Mouse (Mus musculus) c-Kit-positive CD71-positive TER-119-positive erythroid progenitor cells, embryonic 14.5 days (primary cell): ENCODE measurements around the gene Gm9745.
"Not testable (repeated sequence)": the region's sequence is repeated elsewhere in the genome, so short reads cannot be mapped to it uniquely, and the experiment has no call there.

Experiments used
- DNase-seq: peaks from one replicate; pipeline ENCODE4 v3.0.0-alpha.2; 2013; ENCODE audit warnings: low spot score

The Gm9745 gene

DNA sequence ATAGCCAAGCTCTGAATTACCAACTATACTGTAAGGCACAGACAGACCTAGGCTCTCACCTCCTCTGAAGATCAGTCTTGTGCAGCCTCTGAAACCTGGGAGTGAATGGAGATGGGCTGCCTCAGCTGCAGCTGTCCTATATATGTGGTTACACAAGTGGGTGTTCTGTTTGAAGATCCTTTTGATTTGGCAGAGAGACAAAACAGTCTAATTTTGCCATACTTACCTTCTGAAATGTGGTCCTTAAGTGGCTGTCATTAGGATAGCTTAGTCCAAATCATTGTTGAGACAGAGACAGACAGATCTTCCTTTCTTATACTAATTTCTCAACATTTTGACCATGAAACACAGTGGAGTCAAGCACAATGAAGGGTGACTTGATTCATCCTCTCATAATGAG, at the start of gene Gm9745:
Gene Gm9745, minus strand, starts transcription at position 101 of the 400 bp plus-strand sequence.
- not testable (repeated sequence) for DNase-seq

DNA sequence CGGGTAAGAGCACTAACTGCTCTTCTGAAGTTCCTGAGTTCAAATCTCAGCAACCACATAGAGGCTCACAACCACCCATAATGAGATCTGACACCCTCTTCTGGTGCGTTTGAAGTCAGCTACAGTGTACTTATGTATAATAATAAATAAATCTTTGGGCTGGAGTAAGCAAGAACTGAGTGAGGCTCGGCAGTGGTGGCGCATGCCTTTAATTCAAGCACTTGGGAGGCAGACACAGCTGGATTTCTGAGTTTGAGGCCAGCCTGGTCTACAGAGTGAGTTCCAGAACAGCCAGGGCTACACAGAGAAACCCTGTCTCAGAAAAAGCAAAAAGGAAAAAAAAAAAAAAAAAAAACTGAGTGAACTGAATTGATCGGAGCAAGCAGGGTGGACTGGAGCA, 49.2 kb upstream of the Gm9745 start:
- DNase-seq = not testable (repeated sequence)

DNA sequence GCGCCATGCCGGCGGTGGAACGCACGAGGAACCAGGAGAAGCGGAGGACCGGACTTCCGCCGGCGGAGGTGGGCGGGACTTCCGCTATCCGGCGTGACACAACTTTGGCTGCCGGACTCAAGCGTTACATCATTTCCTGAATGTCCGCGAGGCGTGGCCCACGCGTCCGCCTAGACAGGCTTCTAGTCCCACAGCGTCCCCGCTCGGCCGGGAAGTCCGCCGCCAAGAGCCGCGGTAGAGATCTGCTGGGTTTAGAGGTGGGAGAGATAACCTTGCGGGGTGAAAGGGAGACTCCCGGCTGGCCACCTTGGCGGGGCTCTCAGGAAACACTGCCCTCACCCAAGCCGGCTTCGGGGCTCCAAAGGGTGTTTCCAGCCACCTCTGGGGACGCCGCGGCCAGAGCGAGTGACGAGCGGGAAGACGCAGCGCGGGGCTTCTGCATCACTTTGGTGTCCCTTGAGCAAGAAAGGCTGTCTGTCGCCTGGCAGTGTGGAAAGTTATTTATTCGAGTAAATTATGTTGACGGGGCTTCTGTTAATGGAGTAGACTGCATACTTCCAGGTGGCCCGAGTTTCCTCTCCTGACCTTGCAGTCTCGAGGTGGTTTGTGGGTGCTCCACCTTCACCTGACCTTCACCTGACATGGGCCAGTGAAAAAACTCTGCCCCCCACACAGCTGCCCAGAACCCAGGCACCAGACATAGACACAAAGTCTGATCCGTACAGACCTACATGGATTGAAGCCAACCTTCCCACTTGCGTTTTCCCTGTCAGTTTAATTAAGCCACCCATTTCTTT, 48.2 kb upstream of the Gm9745 start, which contains the start of gene Gtpbp4:
Gene Gtpbp4, minus strand, starts transcription at position 94 of the 797 bp plus-strand sequence.
- DNase-seq = peak; percentile 97

DNA sequence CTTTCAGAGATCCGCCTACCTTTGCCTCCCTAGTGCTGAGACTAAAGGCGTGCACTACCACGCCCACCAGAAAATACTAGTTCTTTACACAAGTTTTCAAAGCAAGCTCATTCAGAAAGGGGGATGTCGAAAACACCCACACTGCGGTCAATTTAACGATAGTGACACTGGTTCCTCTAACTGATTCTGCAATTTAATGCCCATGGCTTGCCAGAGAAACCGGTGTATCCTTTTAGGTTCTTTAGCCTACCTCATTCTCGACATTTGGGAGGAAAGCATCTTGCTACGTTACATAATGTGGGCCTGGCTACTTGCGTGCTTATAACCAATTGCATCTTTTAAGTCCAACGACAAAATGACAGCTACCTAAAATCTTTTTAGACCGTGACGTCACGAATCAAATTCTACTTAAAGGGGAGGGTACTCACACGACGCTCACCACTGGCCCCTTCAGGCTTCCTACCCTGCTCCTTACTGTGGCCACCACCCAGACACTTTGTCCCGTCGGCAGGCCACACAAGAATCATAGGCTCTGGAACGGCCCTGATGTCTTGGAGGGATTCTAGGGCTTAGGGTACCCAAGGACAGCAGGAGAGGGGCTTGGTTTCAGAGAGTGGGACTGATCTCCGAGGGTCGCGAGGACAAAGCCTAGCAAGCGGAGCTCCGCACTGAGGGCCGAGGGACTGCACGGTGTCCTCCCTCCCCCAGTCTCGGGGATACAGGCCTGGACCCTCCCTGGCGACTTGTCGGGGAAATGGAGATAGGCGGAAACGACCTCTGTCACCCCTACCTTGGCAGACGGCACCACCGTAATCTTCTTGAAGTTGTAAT, 47.3 kb upstream of the Gm9745 start:
- DNase-seq = peak; percentile 29

DNA sequence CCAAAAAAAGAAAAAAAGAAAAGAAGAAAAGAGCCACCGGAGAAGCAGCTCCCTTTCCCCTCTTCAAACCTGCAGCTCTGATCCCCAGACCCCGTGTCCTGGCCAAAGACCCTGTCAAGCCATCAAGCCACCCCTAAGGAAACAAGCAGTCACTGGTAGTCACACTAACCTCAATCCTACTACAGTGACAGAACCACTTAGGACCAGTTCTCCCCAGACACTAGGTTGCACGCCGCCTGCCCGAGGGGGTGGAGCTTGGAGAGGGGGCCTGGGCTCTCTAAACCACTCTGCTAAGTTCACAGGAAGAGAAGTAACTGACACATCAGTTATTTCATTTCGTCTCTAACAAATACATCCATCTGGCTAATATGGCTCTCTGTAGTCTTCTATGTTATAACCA, 44.2 kb upstream of the Gm9745 start:
- DNase-seq = no peak

DNA sequence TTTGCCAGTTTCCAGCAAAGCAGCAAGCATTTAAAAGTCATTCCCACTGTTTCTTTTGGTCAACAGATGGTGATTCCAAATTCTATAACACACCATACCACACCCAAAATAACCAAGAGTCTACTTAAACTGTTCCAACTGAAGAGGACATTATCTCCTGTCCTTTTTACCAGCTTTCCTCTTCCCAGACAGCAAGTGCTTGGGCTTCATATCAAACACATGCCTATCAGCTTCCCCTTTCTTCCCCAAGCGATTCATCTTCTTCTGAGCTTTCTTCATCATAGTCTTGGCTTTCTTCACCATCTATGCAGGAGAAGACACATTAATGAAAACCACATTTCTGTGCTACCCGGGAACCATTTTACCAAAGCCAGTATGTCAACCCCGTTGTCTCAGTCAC, 24.9 kb upstream of the Gm9745 start:
- no peak for DNase-seq

DNA sequence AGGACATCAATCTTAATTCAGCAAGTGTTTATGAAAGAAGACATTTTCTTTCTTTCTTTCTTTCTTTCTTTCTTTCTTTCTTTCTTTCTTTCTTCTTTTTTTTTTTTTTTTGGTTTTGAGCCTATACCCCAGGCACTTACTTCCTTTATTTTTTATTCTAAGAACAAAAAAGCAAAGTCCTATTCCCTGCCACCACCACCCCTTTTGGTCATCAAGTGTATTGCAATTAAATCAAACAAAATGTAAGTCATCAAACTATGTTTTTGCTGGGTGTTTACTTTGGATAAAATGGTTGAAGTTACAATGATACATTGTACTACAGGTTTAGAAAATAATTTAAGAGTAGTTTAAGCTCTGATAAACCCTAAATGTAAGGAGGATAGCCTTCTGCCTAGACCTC, 24.3 kb upstream of the Gm9745 start:
- DNase-seq = no peak

DNA sequence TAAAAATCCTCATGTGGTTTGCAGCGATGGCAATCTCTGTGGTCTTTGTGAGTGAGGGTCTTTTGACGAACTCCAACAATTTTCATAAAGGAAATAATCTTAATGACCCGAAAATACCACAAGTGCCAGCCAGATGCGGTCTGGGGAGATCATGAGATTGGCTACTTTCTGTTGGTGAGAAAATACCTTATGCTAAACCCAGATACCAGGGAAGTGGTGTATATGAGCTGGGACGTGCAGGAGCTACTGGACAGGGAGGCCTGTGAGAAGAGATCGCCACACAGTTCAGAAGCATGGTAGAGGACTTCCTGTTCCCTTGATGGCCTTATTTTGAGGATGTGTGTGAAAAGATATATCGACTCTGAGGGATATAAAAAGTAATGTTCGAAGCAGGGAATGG, 19.7 kb upstream of the Gm9745 start:
- no peak for DNase-seq

DNA sequence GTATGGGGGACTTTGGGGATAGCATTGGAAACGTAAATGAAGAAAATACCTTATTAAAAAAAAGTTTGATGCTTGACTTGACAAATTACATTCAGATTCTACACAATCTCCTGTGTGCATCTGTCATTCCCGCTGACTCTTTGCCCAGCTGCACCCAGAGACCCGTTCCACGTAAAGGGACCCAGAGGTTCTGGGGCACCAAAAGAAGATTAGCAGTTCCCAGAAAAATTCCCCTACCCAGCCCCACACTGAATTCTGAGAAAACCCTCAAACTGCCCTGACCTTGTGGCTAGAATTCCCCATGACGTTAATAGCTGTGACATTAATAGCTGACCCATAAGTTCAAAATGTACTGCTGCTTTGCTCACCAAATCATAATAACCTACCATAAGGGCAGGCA, 17.2 kb upstream of the Gm9745 start:
- DNase-seq = peak; percentile 48

DNA sequence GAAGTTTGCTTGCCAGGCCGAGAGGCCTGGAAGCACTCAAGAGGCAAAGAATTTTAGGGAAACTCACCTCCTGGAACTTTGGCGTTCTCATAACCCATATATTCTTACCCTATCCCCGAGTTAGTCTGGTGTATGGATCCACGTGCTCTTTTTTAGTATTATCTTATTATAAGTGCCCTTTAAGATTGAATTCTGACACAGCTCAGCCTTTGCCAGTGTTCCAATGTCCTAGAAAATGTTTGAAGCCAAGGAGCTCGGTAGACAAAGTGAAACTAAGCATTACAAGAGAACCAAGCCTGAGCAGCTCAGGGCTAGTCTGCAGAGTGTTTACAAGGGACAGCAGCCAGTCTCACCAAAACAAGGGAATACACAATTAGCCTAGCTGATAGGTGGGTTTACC, 14.2 kb upstream of the Gm9745 start:
- DNase-seq = not testable (repeated sequence)

DNA sequence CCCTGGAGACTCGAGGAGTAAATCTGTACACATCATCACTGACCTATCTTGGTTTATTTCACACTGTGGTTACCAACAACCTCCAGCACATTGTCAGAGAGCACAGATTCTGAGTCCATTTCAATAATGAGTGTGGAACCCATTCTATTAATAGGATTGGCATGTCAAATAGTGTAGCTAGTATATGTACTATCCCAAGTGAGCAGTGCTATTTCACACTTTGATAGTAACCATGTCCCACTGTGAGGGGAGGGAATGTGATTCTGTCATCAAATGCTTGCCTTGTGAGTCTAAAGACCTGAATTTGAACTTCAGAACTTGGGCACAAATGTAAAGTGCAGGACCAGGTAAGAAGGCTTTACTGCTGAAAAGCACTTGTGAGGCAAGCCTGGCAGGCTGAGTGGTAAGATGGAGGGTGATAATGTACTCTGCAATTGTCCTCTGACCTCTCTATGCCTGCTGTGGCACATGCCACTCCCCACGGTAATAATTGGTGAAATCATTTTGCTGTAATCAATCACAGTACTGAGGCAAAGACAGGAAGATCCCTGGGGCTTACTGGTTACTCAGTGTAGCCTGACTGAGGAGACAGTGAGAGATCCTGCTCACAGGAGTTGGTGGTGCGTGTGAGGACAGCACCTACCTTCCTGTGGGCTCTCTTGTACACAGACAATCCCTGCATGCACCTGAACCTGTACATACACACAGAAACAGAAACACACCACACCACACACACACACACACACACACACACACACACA, 13.3 kb upstream of the Gm9745 start:
- not testable (repeated sequence) for DNase-seq

DNA sequence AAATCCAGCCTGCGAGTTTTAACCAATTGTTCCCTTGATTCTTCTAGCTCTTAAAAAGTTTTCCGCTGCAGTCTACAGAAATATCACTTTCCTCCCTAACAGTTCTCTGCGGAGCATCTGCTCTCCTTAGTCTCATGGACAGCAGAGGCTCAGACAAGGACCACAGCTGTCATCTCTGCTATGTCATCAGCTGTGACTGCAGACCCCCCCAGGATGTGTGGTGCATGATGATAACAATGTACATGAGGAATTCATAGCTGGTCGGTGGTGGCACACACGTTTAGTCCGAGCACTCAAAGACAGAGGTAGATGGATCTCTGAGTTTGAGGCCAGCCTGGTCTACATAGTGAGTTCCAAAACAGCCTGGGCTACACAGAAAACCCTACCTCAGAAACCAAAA, 11.5 kb upstream of the Gm9745 start:
- DNase-seq = not testable (repeated sequence)

DNA sequence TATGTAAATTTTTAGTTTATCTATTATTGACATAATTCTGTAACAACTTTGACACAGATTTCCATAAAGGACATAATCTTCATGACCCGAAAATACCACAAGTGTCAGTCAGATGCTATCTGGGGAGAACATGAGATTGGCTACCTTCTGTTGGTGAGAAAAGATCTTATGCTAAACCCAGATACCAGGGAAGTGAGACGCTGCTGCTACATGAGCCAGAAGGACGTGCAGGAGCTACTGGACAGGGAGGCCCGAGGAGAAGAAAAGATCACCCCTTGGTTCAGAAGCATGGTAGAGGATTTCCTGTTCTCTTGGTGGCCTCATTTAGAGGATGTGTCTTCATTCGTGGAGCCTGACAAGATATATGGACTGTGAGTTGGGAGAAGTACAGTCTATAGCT, 11.0 kb upstream of the Gm9745 start:
- not testable (repeated sequence) for DNase-seq

DNA sequence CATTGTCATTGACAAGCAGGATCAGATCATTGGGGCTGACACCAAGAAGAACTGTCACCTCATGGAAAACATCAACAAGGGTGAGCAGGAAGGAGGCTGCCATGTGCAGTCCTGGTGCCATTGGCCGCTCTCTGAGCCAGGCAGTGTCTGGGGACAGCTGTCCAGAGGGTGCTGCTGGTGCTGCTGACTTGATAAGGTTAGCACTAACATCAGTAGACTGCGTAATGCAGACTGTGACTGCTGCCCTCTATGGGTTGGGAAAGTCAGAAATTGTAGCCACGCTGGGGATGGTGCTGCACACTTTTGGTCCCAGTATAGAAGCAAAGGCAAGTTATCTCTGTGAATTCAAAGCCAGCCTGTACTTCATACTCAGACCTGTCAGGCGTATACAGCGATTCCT, 8.8 kb upstream of the Gm9745 start:
- DNase-seq = not testable (repeated sequence)

DNA sequence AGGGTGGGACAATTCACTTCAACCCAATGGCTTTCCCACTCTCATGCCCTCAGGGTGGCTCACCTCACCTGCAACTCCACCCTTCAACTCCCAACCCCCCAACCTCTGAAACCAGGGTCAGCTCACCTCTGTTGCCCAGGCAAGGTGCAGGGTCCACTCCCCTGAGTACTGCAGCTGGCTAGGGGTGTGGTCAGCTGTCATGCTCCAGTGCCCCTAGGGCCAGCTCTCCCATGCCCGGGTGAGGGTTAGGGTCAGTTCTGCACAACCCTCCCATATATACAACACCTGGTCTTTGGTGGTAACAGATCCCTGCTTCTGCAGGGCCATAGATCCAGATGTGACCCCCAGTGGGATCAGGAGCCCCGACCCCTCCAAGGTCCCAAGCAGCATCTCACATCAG, 7.1 kb upstream of the Gm9745 start:
- DNase-seq = not testable (repeated sequence)

DNA sequence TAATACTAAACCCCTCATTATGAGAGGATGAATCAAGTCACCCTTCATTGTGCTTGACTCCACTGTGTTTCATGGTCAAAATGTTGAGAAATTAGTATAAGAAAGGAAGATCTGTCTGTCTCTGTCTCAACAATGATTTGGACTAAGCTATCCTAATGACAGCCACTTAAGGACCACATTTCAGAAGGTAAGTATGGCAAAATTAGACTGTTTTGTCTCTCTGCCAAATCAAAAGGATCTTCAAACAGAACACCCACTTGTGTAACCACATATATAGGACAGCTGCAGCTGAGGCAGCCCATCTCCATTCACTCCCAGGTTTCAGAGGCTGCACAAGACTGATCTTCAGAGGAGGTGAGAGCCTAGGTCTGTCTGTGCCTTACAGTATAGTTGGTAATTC, 4.5 kb upstream of the Gm9745 start, which contains the start of gene Idi2:
Gene Idi2, plus strand, starts transcription at position 301 of the 400 bp plus-strand sequence.
- not testable (repeated sequence) for DNase-seq

DNA sequence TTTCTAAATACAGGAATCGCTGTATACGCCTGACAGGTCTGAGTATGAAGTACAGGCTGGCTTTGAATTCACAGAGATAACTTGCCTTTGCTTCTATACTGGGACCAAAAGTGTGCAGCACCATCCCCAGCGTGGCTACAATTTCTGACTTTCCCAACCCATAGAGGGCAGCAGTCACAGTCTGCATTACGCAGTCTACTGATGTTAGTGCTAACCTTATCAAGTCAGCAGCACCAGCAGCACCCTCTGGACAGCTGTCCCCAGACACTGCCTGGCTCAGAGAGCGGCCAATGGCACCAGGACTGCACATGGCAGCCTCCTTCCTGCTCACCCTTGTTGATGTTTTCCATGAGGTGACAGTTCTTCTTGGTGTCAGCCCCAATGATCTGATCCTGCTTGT, 4.2 kb downstream of the Gm9745 start:
- DNase-seq = not testable (repeated sequence)

DNA sequence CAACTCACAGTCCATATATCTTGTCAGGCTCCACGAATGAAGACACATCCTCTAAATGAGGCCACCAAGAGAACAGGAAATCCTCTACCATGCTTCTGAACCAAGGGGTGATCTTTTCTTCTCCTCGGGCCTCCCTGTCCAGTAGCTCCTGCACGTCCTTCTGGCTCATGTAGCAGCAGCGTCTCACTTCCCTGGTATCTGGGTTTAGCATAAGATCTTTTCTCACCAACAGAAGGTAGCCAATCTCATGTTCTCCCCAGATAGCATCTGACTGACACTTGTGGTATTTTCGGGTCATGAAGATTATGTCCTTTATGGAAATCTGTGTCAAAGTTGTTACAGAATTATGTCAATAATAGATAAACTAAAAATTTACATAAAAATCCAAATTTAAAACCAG, 6.3 kb downstream of the Gm9745 start:
- DNase-seq = not testable (repeated sequence)

DNA sequence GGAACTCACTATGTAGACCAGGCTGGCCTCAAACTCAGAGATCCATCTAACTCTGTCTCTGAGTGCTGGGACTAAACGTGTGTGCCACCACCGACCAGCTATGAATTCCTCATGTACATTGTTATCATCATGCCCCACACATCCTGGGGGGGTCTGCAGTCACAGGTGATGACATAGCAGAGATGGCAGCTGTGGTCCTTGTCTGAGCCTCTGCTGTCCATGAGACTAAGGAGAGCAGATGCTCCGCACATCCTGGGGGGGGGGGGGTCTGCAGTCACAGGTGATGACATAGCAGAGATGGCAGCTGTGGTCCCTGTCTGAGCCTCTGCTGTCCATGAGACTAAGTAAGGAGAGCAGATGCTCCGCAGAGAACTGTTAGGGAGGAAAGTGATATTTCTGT, 6.9 kb downstream of the Gm9745 start:
- DNase-seq = not testable (repeated sequence)

DNA sequence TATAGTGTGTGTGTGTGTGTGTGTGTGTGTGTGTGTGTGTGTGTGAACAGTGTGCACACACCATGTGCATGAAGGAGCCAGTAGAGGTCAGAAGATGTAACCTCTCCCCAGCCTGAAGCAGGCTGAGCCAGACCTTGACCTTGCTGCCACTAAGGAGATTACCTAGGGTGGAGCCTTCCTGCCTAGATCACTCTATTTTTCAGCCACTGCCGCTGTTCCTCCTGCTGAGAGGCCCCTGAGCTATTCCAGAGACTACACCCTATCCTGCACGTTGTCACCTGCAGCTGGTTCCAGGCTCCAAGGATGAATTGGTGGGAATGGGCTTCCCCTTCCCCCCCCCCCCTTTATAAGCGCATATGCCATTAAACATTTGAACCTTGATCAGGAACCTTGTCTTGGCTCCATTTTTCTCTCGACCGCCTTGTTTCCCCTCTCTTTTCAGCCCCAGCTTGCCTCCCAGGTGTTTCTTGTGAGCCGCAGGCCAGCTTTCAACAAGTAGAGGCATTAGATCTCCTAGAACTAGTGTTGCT, 10.4 kb downstream of the Gm9745 start:
- not testable (repeated sequence) for DNase-seq

DNA sequence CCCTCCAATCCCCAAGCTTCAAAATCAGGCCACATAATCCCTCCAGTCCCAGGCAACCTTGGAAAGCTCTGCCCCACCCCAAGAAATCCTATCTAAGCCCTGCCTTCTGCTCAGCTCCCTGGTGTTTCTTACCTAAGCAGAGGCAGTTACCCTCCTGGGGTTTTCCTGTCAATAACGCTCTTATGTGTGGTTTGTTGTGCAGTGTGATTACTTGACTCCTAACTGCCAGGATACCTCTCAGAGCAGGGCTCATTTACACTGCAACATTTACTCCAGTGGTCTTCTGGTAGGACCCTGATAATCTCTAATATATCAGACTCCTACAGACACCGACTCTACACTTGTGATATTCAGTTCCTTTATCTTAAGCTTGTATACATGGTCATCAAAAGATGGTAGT, 14.5 kb downstream of the Gm9745 start:
- no peak for DNase-seq

DNA sequence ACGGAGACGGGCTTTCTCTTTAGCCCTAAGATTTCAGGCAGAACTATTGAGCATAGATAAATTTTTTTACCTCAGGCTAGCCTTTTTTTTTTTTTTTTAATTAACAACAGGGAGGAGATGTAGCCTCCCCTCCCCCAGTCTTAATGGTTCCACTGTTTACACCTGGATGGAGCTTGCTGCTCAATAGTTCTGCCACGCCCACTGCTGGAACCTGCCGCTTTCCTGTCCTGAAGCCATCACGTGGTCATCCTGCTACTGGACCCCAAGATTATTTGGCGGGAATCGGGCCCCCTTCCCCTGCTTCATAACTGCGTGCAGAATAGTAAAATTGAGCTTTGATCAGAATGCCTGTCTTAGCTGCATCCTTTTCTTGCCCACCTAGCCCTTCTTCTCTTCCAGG, 34.1 kb downstream of the Gm9745 start:
- DNase-seq = not testable (repeated sequence)
